9 mouse cellular contexts compared by ENCODE assay signal in genomic region chr2:170307589-170308021, GRCm38 (mm10).
DNase-seq lines count a peak whose midpoint lies in the region; ATAC-seq and TF ChIP-seq lines count a peak whose summit lies in the region.
"Had no signal": no experiment of that assay in that cellular context is flagged by ENCODE, and none has a peak within 500 bp of the region (broad histone marks: within the 10 kb centered on the region; RNA-seq: fewer than 3 reads in every experiment).

No protein-coding gene starts in this region.

- intact Hi-C loops in heart, adult 2 months (cut with DNase I), result no loop called here

- no peak for DNase-seq in heart, adult 2 months
- no peak for DNase-seq in heart, embryonic 10.5 days (ENCODE audit: low spot score)
- peak; percentile 55 to 61 for DNase-seq in B cell, adult 2 months
- DNase-seq in adrenal gland, postnatal 10 days, result no peak
- no peak for DNase-seq in urinary bladder, adult 18-20 months (ENCODE audit: low spot score in 2 of 2)
- DNase-seq in retina, embryonic 14.5 days (ENCODE audit: low spot score), result no peak
- DNase-seq: gastrocnemius, postnatal 14 days had no signal

- H3K4me2 ChIP-seq in forebrain, embryonic 16.5 days (ENCODE audit: low read length), result no peak overlapping the region

- no peak for TF ChIP-seq POLR2A in heart, adult 2 months (IDR thresholded peaks at IDR 0.05; ENCODE audit: insufficient read depth, low read depth, low read length)

- H3K4me1 ChIP-seq in heart, adult 2 months (ENCODE audit: control insufficient read depth, insufficient read depth, low read length), result peaks cover 4% of the 10 kb centered on the region
- peaks cover 9% of the 10 kb centered on the region for H3K4me1 ChIP-seq in heart, embryonic 10.5 days
- peaks cover 22% of the 10 kb centered on the region for H3K4me1 ChIP-seq in forebrain, embryonic 16.5 days (replicated peaks; ENCODE audit: control insufficient read depth, insufficient read depth, low read length)

- no peaks in the 10 kb centered on the region for H3K9me3 ChIP-seq in heart, embryonic 10.5 days
- H3K9me3 ChIP-seq in forebrain, embryonic 16.5 days (ENCODE audit: control insufficient read depth, low read length), result no peaks in the 10 kb centered on the region

- peak; percentile 87 for ATAC-seq in forebrain, embryonic 16.5 days
- ATAC-seq in megakaryocyte-erythroid progenitor cell, adult 5-6 weeks (replicated peaks; ENCODE audit: low FRiP score, low TSS enrichment, poor library complexity, severe bottlenecking), result peak; percentile 38; the same call in 1 of the 2 replicates

- no peaks in the 10 kb centered on the region for H3K27me3 ChIP-seq in heart, adult 2 months (ENCODE audit: control insufficient read depth, insufficient read depth, low read length)
- no peaks in the 10 kb centered on the region for H3K27me3 ChIP-seq in heart, embryonic 10.5 days (ENCODE audit: insufficient read depth, poor library complexity, severe bottlenecking)
- 0 out of 2 replicates have a peak, but pooled peaks cover 2% of the 10 kb centered on the region for H3K27me3 ChIP-seq in forebrain, embryonic 16.5 days (replicated peaks; ENCODE audit: control insufficient read depth, insufficient read depth, low read length)

- H3K36me3 ChIP-seq in heart, adult 2 months (ENCODE audit: control insufficient read depth, insufficient read depth, low read length), result no peaks in the 10 kb centered on the region
- H3K36me3 ChIP-seq in heart, embryonic 10.5 days, result no peaks in the 10 kb centered on the region
- no peaks in the 10 kb centered on the region for H3K36me3 ChIP-seq in forebrain, embryonic 16.5 days (ENCODE audit: control insufficient read depth, insufficient read depth)

- no peak overlapping the region for H3K4me3 ChIP-seq in heart, adult 2 months
- no peak overlapping the region for H3K4me3 ChIP-seq in heart, embryonic 10.5 days
- H3K4me3 ChIP-seq in forebrain, embryonic 16.5 days (replicated peaks; ENCODE audit: low read length), result no peak overlapping the region

- 38% methylated on average over 7 of the region's 7 CpGs for WGBS in heart, adult 2 months
- WGBS in heart, embryonic 10.5 days, result 74% methylated on average over 7 of the region's 7 CpGs
- 10% methylated on average over 7 of the region's 7 CpGs for WGBS in forebrain, embryonic 16.5 days

- peak overlapping the region; percentile 40 for H3K27ac ChIP-seq in heart, adult 2 months
- no peak overlapping the region for H3K27ac ChIP-seq in heart, embryonic 10.5 days
- peak overlapping the region; percentile 24; the same call in 1 of the 2 replicates for H3K27ac ChIP-seq in forebrain, embryonic 16.5 days (ENCODE audit: low read length)

- no peak for TF ChIP-seq CTCF in heart, adult 2 months (IDR thresholded peaks at IDR 0.05)

- no peaks in the 10 kb centered on the region for H3K79me2 ChIP-seq in heart, adult 2 months (replicated peaks; ENCODE audit: control insufficient read depth, insufficient read depth, low read length)

- no peak for TF ChIP-seq EP300 in heart, adult 2 months (IDR thresholded peaks at IDR 0.05; ENCODE audit: insufficient read depth, low read depth, low read length)

- no peak overlapping the region for H3K9ac ChIP-seq in heart, adult 2 months (ENCODE audit: low read depth, low read length)
- no peak overlapping the region for H3K9ac ChIP-seq in forebrain, embryonic 16.5 days (replicated peaks; ENCODE audit: low read depth, low read length)

Comparison
In these comparisons a context has a peak if more than half of its experiments do, and no peak if none do; other contexts are left out.
1. DNase-seq: peak in B cell, adult 2 months (2 of 2); none in heart, adult 2 months (0 of 2), heart, embryonic 10.5 days (single experiment), adrenal gland, postnatal 10 days (single experiment), urinary bladder, adult 18-20 months (0 of 2) and retina, embryonic 14.5 days (single experiment).